Mouse (Mus musculus) lung, embryonic 14.5 days (tissue): Measurements from ENCODE around the gene Nsun4. TPM values are rescaled to one million over a fixed set of nuclear protein-coding genes. Genes with fewer than 3 reads are reported as not detected.

ENCODE experiments used
- ATAC-seq: fragments of 200-750 bp; cut with Nextera tagmentation; 2 replicates; pipeline ENCODE4 v1.8.0; 2017; ENCODE audit warnings: mild to moderate bottlenecking, moderate TSS enrichment, moderate library complexity; ENCODE audit not compliant: insufficient read depth
- DNase-seq: peaks from one replicate; pipeline ENCODE4 v3.0.0-alpha.2; 2015
- H3K27ac ChIP-seq: fragments of 300-500 bp; sonication (generic); 2 replicates; pipeline ENCODE4 v1.5.1; 2014; ENCODE audit warnings: low read depth, mild to moderate bottlenecking, moderate library complexity
- H3K27me3 ChIP-seq: fragments of 300-500 bp; sonication (generic); 2 replicates; pipeline ENCODE4 v1.6.1; 2014; ENCODE audit warnings: low read length, control low read depth; ENCODE audit not compliant: insufficient read depth
- H3K36me3 ChIP-seq: fragments of 300-500 bp; sonication (generic); 2 replicates; pipeline ENCODE4 v1.6.1; 2014; ENCODE audit warnings: control low read depth; ENCODE audit not compliant: insufficient read depth
- H3K4me1 ChIP-seq: fragments of 300-500 bp; sonication (generic); 2 replicates; pipeline ENCODE4 v1.6.1; 2014; ENCODE audit warnings: antibody characterized with exemption, control low read depth; ENCODE audit not compliant: insufficient read depth
- H3K4me2 ChIP-seq: fragments of 300-500 bp; sonication (generic); 2 replicates; pipeline ENCODE4 v1.6.1; 2014; ENCODE audit warnings: mild to moderate bottlenecking
- H3K4me3 ChIP-seq: fragments of 300-500 bp; sonication (generic); 2 replicates; pipeline ENCODE4 v1.5.1; 2014; ENCODE audit warnings: low read depth, low read length
- H3K9ac ChIP-seq: fragments of 300-500 bp; sonication (generic); 2 replicates; pipeline ENCODE4 v1.6.1; 2014
- H3K9me3 ChIP-seq: fragments of 300-500 bp; sonication (generic); 2 replicates; pipeline ENCODE4 v1.6.1; 2016; ENCODE audit warnings: low read depth, low read length, control low read depth
- CTCF ChIP-seq: IDR thresholded peaks from 2 replicates; pipeline ENCODE4 v1.5.1; 2016; ENCODE audit warnings: antibody characterized with exemption, low read depth
- WGBS: fragments of 180-500 bp; shearing (Covaris S2); extraction: QIAGEN DNeasy Blood & Tissue Kit; methylation state at CpG from one replicate; pipeline ENCODE4 v1.1.7; 2014; 5-methylcytosine and 5-hydroxymethylcytosine counted together
- polyA plus RNA-seq: library from polyadenylated mRNA; unstranded; fragments of >200 nt; fragmentation: Nextera tagmentation; extraction: Ambion mirVana; gene quantifications from 2 replicates; pipeline ENCODE4 v1.2.1, GENCODE M21; 2014

The Nsun4 gene
- polyA plus RNA-seq, 1 experiment from 2014 or later: 21.9 TPM

DNA sequence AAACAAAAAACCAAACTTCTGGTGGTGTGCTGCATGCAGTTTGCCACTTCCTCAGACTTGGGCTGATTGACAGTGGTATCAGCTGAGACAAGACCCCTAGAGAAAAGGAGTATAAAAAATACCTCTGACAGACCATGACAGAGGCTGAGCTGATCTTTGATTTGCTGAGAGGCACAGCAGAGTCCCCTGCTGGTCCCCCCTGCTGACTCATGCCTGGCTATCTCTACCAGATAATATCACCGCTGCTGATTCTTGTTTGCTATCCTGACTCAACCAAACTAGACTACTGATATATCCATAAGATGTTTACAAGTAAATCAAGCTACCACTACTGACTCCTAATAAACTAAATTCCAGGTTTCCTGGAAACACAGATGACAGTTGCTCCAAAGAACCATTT is 10.2 kb upstream of the Nsun4 start:
- TF ChIP-seq CTCF: no peak
- peaks cover 34% of the 10 kb centered on the region for H3K36me3 ChIP-seq
- no peaks in the 10 kb centered on the region for H3K9me3 ChIP-seq
- no peak overlapping the region for H3K4me3 ChIP-seq
- H3K9ac ChIP-seq: no peak overlapping the region
- no peak; the same call in 1 of the 2 replicates for ATAC-seq
- no peak for DNase-seq
- WGBS: 33% methylated on average over 1 of the region's 1 CpGs
- no peak overlapping the region for H3K4me2 ChIP-seq
- H3K4me1 ChIP-seq: no peaks in the 10 kb centered on the region
- no peaks in the 10 kb centered on the region for H3K27me3 ChIP-seq
- H3K27ac ChIP-seq: no peak overlapping the region

GRCm38 (mm10) chr4:116059012-116059726 is 5.5 kb upstream of the Nsun4 start:
- Histone ChIP-seq H3K4me1 (no peaks in the 10 kb centered on the region), H3K36me3 (no peaks in the 10 kb centered on the region), H3K27ac (no peak overlapping the region), H3K4me3 (no peak overlapping the region), H3K4me2 (no peak overlapping the region), H3K9ac (no peak overlapping the region), H3K9me3 (no peaks in the 10 kb centered on the region), H3K27me3 (no peaks in the 10 kb centered on the region)
- ATAC-seq (no peak), DNase-seq (no peak)
- WGBS: 72% methylated on average over 5 of the region's 5 CpGs
- TF ChIP-seq CTCF: no peak

GRCm38 (mm10) chr4:116057559-116057958 is 3.9 kb upstream of the Nsun4 start:
- H3K4me1 ChIP-seq: no peaks in the 10 kb centered on the region
- DNase-seq: no peak
- H3K36me3 ChIP-seq: no peaks in the 10 kb centered on the region
- ATAC-seq: no peak
- TF ChIP-seq CTCF: no peak
- H3K27ac ChIP-seq: no peak overlapping the region
- WGBS: 0% methylated on average over 1 of the region's 1 CpGs
- H3K4me2 ChIP-seq: no peak overlapping the region
- H3K27me3 ChIP-seq: no peaks in the 10 kb centered on the region
- no peaks in the 10 kb centered on the region for H3K9me3 ChIP-seq
- H3K9ac ChIP-seq: no peak overlapping the region
- no peak overlapping the region for H3K4me3 ChIP-seq

DNA sequence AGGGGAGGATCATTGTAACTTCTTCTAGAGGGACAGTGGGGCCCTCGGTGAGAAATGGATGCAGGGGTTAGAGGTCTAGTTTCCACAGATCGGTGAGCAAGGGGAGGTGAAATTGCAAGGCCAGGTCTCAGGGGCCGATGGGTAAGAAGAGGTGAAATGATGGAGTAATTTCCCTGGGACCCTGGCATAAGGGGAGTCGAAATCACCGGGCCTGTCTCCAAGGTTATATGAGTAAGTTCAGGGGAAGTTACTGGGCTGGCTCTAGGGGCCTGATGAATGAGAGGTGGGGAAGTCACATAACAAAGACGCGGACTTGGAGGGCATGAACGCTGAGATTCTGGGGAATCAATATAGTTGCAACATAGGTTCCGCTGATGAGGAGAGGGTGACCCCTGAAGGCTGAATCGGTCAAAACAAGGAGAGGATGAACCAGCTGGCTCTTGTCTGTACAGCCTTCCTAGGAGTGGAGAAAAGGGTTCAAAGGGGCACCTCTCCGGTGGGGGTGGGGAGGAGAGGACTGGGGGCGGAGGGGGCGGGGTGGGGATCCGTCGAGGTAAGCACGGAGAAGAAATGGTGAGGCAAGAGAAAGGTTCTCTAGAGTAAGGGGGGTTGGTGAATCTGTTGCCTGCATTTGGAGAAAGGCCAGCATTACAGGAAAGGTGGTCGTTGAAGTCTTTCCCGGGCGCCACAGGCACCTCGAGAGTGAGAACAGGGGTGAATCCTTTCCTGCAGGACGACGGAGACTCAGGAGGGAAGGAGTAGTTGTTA is 966 bp downstream of the Nsun4 start:
- H3K4me1 ChIP-seq: 0 out of 2 replicates have a peak, but pooled peaks cover 6% of the 10 kb centered on the region
- peak; percentile 50 for TF ChIP-seq CTCF
- ATAC-seq: peak; percentile 57

GRCm38 (mm10) chr4:116049211-116049610 is 4.5 kb downstream of the Nsun4 start:
- H3K36me3 ChIP-seq: 0 out of 2 replicates have a peak, but pooled peaks cover 10% of the 10 kb centered on the region
- 68% methylated on average over 3 of the region's 3 CpGs for WGBS
- no peaks in the 10 kb centered on the region for H3K9me3 ChIP-seq
- H3K4me2 ChIP-seq: no peak overlapping the region
- ATAC-seq (no peak), DNase-seq (no peak)
- H3K9ac ChIP-seq: no peak overlapping the region
- H3K4me1 ChIP-seq: 0 out of 2 replicates have a peak, but pooled peaks cover 6% of the 10 kb centered on the region
- no peaks in the 10 kb centered on the region for H3K27me3 ChIP-seq
- no peak overlapping the region for H3K4me3 ChIP-seq
- H3K27ac ChIP-seq: no peak overlapping the region
- TF ChIP-seq CTCF: no peak

More for the DNA sequence above, 966 bp downstream of the Nsun4 start:
- H3K27me3 ChIP-seq: no peaks in the 10 kb centered on the region
- 0 out of 2 replicates have a peak, but pooled peaks cover 5% of the 10 kb centered on the region for H3K36me3 ChIP-seq
- DNase-seq: peak; percentile 80
- peak overlapping the region; percentile 58 for H3K4me3 ChIP-seq
- 4% methylated on average over 22 of the region's 22 CpGs for WGBS
- H3K27ac ChIP-seq: peak overlapping the region; percentile 98
- peak overlapping the region; percentile 66 for H3K9ac ChIP-seq
- H3K4me2 ChIP-seq: peak overlapping the region; percentile 93
- no peaks in the 10 kb centered on the region for H3K9me3 ChIP-seq

DNA sequence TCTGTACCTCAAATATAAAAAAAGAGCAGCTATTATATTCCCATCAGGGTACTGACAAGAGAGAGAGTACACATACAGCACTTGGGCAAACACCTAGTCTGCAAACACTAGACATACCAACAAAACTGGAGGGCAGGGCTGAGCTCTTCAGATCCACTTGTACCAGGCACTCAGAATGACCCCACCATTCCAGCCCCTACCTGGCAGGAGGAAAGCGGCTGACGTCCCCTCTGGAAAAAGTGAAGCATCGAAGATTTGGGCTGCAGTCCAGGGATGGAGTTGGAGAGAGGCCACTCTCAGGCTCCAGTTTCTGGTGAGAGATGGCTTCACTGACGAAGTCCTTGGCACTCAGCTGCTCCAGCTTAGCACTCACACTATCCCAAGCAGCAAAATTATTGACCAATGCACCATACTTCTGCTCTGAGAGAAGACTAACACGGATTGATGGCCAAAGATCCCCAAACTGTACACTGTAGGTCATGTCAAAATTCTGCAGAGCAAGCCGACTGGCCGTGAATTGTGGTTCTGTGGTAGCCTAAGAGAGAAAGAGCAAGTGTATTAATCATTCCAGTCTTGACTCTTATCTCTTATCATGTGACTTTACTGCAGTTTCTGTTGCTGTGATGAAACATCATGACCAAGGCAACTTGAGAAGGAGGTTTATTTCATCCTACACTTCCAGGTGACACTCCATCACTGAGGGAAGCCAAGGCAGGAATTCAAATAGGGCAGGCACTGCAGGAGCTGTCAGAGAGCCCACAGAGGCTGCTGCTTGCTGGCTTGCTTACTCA is 5.4 kb downstream of the Nsun4 start:
- Histone ChIP-seq H3K9me3 (no peaks in the 10 kb centered on the region), H3K4me3 (no peak overlapping the region), H3K4me1 (0 out of 2 replicates have a peak, but pooled peaks cover 6% of the 10 kb centered on the region), H3K27me3 (no peaks in the 10 kb centered on the region), H3K4me2 (peak overlapping the region; percentile 15; the same call in 1 of the 2 replicates), H3K9ac (no peak overlapping the region), H3K27ac (peak overlapping the region; percentile 36; the same call in 1 of the 2 replicates), H3K36me3 (0 out of 2 replicates have a peak, but pooled peaks cover 10% of the 10 kb centered on the region)
- ATAC-seq (peak; percentile 84), DNase-seq (peak; percentile 73)
- 55% methylated on average over 7 of the region's 7 CpGs for WGBS
- TF ChIP-seq CTCF: no peak
